Mouse (Mus musculus) common myeloid progenitor, adult 5-6 weeks (primary cell): ENCODE measurements at regions not wholly inside any gene's neighbourhood (a gene's known extent, or its start where the extent isn't known, plus 50 kb on each side); places are given as distances from the start of the nearest gene placed in this dataset.

Experiments used
- ATAC-seq: replicated peaks from 2 replicates; pipeline ENCODE4 v1.8.0; 2016; ENCODE audit warnings: low read depth, mild to moderate bottlenecking, moderate TSS enrichment, inconsistent platforms; ENCODE audit not compliant: poor library complexity, severe bottlenecking

DNA sequence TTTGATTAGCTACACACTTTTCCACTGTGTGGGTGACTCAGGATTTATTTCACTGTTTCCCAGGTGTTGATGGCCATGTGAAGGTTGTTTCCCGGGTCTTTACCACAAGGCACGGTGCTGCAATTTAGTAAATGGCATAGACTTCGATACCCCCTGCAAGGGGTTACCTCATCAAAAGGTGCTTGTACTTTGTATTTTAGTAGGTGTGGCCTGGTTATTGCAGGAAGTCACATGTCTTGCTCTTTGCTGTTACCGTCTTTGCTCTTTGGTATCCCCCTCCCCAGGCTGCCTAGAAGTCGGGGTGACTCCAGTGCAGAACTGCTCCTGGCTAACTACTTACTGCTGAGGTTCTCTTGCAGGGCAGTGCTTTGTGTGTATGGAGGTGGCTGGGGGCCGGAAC, 74.8 kb upstream of the Bod1 start:
- ATAC-seq, result no peak

DNA sequence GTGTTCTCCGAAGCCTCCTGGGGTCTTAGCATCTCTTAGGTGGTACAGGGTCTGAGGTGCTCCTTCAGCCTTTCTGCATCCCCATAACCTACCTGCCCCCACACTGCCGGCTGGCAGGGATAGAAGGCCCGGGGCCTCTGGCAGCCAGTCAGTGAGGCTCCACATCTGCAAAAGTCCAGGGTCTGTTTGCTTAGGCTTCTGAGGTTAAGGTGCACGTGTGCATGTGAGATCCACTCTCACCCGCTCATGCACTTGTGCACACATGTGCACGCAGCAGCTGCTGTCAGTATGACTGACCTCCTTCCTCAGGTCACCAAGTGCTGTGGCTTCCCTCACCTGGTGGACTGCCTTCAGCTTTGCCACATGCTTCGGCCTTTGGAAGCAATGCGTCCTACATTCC, 75.3 kb upstream of the Bod1 start:
- no peak for ATAC-seq

DNA sequence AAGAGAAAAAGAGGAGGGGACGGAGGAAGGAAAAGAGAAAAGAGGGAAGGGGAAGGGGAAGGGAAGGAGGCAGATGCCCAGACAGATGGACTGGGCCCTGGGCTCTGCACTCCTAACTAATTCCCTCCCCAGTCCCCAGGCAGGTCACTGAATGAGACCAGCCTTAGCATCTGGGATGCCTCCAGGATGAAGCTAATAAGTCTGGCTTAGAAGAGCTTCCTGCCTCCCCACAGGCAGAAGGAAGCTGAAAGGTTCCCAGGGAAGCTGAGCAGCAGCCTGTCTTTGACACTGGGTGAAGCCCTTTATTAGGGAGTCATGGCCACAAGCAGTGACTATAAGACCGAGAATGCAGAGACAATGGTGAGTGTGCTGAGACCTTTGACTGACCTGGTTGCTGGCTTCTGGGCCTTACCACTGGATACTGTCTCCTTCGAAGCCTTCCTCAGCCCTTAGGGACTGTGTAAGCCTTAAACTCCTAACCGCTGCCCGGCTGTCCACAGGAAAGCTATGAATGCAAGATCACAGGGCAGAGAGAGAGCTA, 76.7 kb upstream of the Bod1 start:
- ATAC-seq, result no peak

DNA sequence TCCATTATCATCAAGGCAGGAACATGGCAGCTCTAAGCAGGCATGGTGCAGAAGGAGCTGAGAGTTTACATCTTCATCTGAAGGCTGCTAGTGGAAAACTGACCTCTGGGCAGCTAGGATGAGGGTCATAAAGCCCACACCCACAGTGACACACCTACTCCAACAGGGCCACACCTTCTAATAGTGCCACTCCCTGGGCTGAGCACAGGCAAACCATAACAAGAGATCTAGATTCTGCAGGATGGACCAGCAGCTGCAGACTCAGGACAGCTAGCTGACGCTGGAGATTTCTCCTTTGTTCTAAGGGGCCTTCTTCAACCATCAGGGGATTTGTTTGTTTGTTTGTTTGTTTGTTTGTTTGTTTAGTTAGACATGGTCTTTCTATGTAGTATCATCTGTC, 79.6 kb upstream of the Bod1 start:
- ATAC-seq, result no peak

DNA sequence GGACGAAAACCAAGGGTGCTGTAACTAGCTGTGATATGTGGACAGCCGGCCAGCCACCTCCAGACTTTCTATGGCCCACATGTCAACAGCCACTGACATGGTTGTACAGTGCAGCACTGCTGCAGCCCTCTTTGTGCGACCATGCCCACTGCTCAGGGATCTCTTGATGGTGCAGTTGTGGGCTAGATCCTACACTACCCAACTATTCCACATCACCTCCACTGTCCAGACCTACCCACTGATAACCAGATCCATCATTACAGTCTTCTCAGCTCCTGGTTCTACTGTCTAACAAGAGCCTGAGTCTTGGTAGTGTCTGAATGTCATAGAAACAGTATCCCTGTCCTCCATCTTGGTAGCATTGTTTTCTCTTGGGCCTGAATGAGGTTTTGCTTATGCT, 81.5 kb upstream of the Bod1 start:
- no peak for ATAC-seq

DNA sequence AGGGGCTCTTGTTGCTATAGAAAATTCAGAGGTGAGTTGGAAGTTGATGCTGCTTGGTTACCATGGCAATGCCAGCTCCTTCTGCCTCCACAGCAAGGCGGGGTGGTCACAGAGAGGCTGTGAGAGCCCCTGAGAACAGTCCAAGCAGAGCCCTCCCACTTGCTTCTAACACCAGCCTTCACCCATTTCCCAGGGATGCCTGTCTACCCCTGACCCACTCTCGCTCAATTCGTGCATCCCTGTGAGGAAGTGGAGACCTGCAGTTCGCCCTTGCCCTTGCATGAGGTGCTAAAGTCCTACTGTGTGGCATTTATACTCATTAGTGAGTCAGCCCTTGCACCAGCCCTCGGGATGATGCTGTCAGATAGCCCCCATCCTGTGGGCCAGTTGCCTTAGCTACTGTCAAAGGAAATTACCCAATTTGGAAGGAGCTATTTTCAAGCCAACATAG, 82.1 kb upstream of the Bod1 start:
- ATAC-seq, result no peak

DNA sequence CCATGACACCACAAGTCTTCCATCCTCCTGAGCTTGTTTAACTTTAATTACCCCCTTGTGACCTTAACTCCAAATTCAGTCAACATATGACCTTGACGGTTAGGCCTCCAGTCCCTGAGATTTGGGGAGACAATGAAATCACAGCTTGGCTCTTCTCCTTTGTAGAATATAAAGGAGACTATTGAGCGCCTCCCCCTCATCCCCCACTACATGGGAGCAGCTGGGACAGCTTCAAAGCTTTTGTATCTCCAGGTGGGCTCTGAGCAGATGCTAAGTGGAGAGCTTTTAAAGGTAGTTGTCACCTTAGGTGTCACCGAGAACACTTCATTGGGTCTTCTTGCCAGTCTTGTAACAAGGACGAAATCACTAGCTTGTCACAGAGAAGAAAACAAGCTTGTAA, 82.7 kb upstream of the Bod1 start:
- ATAC-seq, result no peak

DNA sequence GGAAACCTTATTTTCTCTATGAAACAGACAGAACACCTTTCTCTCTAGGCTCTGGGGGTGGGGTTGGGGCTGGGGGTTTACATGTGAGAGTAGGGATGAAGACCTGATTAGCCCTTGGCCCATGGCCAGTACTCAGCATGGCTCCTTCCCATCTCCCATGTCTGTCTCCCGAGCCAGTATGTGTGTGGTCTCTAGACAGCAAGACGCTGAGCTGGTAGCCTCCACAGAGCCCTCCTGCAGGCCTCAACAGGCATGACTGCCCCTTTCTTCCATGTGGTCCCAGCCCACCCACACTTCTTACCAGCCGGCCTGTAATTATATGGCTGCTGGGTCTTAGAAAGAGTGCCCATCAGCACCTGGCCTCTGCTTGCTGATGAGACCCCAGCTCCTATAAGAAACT, 84.2 kb upstream of the Bod1 start:
- ATAC-seq, result no peak

DNA sequence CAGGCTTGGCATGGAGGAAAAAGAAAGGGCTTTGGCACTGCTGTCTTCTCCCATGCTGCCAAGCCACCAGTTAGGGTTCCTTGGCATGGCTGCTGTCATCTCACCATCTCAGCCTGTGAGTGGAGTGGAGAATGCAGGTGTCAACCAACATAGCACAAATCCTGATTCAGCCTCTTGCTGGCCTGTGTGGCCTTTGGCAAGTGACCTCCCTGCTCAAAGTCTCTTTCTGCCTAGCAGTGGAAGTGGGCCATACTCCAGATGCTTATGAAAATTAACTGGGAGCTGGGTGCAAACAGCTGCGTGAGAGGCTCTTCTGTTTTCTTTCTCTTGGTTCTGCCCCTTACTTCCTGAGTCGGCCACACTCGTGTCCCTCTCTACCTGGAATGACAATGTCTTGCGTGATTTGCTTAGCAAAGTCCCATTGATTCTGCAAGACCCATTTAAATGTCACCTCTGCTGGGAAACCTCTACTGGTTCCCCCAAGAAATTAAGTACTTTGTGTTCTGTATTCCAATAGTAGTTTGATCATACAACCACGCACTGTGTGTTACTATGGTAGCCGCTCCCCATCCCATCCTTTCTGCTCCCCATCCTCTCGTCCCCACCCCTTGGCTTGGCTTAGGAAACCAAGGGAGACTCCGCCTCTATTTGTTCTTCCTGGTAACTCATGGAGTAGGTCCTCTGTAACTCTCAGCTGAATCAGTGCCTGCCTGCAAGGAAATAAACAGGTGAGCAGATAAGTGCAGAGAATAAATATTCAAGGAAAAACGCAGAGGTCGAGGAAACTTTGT, 84.9 kb upstream of the Bod1 start:
- no peak for ATAC-seq

DNA sequence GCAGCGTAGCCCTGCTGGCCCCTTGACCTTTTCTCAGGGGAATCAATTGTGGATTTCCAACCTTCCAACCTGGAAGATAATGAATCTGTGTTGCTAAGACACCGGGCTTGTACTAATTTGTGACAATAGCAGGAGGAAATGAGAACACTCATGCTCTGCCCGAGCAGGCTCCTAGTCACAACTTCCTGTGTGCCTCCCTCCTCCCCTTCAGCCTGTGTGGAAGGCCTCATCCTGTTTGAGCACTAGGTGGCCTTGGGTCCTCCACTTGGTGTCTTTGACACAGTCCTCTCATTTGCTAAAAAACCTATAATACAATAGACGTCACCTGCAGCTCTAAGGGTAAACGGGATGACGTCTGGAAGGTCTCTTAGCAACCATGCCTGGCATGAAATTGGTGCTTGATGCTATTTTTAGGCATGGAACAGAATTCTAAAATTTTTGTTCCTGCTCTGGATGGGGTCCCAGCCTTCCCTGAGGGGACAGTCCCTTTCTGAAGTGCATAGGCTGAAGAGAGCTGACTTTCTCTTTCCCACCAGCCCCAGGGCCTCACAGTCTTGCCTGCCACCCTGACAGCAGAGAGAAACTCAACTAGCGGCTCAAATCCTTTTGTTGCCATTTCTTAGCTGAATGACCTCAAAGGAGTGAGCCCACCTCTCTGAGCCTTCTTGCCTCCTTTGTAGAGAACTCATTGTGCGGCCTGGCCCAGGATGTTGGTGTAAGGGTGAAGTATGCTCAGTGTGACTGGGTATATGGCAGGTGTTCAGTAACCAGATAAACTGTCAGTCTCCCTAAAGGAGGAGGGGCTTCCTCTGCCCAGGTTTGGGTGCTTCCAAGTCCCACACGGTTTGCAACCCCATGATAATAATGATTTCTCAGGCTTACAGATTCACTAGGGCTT, 88.4 kb upstream of the Bod1 start:
- ATAC-seq, result peak; percentile 77; the same call in 1 of the 2 replicates

DNA sequence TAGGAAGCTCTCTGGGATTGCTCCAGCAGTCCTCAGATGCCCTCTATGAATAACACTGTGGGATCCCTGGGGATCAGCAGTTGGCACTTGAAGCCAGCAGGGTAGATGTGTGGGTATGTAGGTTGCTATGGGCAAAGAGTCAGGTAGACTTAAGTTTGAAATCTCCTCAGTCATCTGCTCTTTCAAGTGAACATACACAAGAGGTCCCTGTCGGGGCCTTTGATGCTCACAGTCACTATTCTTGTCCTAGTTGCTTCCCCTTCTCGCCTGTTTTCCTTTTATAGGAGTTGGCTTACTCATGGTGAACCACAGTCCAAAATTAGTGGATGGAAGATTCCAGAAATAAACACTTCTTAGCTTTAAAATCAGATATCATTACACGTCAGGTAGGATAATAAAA, 92.2 kb upstream of the Bod1 start:
- ATAC-seq, result no peak

DNA sequence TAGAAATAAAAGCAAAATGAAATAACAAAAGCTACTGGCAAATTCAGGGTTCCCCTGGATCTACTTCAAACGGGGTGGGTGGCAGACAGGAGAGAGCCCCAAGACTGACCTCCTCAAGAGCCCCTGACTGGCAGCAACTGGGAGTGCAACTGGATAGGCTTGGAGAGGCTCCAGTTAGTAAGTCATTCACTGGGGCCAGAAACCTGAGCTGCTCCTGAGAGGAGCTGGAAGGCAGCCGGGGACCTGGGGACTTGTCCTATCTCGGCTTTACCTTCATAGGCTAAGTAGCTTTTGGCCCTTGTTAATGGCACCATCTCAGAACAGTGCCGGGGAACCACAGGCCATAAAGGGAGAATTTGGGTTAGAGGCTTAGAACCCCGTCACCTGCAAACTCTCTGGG, 94.6 kb upstream of the Bod1 start:
- no peak for ATAC-seq

DNA sequence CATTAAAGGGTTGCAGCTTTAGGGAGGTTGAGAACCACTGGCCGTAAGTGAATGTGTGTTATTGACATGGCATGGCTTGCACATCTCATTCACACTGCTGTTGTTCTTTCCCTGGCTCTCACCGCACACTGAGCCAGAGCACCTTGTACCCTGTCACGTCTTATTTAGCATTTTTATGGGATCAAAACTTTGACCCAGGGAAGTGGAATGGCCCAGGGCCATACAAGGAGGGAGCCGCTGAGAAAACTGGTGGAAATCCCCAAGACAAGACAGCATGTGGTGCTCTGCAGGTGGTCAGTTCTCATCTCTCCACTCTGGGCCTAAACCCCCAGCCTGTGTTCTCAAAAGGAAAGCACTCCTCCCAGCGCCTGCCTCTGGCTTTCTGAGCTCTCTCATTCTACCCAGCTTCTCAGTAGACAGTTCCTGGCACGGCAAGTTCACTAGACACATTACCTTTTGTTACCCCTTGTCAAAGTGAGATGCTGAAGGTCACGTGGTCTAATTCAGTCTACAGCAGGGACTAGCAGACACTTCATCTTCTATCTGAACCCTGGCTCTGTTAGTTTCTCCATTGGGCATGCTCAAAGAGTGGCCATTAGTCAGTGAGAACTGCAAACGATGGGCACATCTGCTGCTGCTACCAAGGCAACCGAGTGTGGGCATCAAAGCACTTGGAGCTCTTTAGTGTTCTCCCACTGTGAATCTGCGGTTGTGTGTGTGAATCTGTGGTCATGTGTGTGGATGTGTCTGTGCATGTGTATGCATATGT, 96.2 kb upstream of the Bod1 start:
- ATAC-seq, result no peak

DNA sequence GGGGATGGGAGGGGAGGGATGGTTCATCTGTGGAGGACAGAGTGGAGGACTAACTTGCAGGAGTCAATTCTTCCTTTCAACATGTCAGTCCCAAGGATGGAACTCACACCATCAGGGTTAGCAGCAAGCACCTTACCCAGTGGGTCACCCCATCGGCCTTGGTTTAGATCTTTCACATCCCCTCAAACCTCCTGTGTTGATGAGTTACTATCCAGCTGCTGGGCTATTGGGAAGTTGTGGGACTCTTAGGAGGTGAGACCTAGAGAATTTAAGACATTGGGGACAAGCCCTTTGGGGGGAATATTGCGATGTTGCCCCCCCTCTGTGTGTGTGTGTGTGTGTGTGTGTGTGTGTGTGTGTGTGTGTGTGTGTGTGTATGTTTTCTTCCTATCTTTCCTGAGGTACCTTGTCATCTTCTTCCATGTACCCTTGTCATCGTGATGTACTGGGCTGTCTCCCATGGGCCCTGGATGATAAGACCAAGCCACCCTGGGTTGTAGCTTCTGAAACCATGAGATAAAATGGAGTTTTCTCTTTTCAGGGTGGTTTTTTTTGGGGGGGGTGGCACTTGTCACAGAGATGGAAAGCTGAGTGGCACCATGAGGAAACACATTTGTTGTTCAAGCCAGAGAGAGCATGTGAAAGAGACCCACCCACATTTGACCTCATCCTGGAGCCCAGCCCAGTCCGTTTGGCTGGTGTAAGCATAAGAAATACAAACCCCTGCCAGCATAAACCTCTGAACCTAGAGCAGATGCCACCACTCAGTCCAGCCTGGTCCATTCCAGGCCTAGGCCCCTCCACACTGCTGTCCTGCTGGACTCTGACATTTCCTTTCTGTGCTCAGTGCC, 98.3 kb upstream of the Bod1 start:
- peak; percentile 96 for ATAC-seq

DNA sequence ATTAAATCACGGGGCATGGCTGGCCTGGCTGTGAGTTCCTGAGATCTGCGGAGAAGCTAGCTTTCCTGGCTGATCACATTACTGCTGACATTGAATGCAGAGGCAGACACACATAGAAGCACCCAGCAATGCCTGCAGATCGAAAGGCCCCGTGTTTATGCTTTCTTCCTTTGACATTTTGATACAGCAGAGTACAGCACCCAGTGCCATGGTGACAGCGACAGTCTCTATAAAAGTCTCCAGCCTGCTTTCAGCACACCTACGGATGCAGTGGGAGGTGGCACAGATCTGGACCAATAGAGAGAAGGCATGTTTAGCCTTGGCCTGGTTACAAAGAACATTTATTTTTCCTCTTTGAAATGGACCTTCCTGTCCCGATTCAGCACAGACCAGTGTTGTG, 99.2 kb upstream of the Bod1 start:
- no peak for ATAC-seq

DNA sequence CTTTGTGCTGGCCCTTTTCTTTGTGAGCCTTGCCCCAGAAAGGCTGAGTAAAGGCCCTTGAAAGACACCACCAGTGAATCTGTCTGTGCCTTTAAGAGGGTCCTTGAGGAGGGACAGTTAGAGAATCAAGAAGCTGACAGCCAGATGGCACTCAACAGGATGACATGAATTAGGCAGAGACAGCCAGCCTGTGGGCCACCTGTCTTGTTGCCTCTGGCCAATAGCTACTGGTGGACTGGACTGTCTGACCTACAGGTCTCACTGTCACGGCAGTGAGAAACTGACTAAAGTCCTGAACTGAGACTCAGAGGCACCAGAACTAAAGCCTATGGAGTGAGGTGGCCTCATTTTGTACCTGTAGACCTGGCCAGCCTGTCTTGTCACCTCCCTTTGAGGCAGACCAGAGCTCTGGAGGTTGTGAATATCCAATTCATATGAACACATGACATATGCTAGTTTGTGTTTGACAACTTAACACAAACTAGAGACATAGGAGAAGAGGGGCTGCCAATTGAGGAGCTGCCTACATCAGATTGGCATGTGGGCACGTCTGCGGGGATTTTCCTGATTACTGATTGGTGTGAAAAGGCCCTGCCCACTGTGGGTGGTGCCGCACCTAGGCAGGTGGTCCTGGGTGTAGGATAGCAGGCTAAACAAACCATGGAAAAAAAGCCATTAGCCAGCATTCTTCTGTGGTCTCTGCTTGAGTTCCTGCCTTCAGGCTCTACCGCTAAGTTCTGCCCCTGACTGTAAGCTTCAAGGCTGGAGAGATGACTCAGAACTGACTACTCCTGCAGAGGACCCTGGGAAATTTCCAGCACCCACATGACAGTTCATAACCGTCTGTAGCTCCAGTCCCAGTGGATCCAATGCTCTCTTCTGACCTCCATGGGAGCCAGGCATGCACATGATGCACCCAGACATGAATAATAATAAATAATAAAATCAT, 100.1 kb upstream of the Bod1 start:
- no peak for ATAC-seq

DNA sequence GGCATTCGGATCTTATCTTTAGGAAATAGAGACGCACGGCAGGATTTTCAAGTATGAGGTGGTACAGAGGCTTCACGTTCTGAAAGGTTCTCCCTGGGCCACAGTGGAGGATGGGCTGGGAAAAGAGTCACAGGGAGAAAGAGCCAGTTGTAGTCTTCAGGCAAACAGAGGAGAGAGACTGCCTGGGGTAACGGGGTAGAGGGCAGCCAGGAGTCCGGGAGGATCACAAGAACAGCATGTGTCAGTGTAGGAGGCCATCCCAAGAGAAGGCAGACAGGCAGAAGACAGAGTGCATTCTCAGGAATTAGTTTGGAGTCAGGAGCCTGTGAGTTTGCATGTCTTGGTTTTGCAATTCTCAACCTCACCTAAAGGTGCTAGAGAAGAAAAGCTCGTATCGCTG, 94.5 kb upstream of the Cpeb4 start:
- no peak for ATAC-seq

DNA sequence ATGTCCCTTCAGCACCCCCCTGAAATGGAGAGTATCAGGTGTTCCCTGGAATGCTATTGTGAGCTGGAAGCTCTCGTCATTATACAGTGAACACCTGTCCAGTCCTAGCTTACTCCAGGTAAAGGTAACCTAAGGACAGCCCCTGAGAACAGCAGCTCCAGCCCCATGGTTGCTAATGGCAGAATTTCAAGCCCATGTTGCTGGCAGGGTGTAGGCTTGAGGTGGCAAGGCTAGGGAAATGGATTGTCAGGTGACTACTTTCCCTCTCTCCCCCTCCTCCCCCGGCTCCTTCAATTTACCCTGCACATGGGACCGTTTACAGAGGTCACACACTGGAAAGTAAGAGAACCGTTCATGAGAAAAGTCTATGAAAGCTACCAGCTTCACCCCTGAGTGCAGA, 93.2 kb upstream of the Cpeb4 start:
- no peak for ATAC-seq
